Mouse (Mus musculus): Measurements from ENCODE around the gene Snx10. TPM values are rescaled to one million over a fixed set of nuclear protein-coding genes. Genes with fewer than 3 reads are reported as not detected.

Snx10 gene
- polyA plus RNA-seq, 1 experiment from 2014 or later = 40.1 TPM

DNA sequence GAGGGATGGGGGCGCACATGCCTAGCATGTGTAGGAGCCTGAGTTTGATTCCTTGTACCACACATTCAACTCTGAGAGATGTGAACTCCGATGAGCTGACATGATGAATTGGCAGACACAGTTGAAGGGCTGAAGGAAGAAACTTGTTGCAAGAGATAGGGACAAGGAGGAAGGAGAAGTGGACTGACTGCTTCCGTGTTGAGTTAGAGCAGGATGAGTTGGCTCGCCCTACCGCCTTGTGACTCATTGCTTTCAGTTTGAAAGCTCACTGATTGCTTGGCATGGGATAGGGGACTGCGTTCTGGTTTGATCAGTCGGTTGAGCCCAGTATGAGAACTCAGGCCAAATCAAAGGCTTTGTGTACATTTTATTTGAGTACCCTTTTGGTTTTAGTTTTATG lies 34.6 kb downstream of the Snx10 start:
- H3K4me3 ChIP-seq (ENCODE audit: low read depth, low read length) = no peak overlapping the region
- ATAC-seq (replicated peaks; ENCODE audit: low FRiP score) = no peak
- H3K4me1 ChIP-seq (replicated peaks; ENCODE audit: control insufficient read depth, insufficient read depth, low read length) = no peaks in the 10 kb centered on the region
- no peaks in the 10 kb centered on the region for H3K9me3 ChIP-seq (ENCODE audit: control insufficient read depth, low read length)
- H3K9ac ChIP-seq (ENCODE audit: low read length) = no peak overlapping the region
- no peak for DNase-seq (ENCODE audit: low spot score)
- H3K27ac ChIP-seq (ENCODE audit: low read depth, low read length) = no peak overlapping the region
- no peaks in the 10 kb centered on the region for H3K36me3 ChIP-seq (ENCODE audit: control insufficient read depth, insufficient read depth, low read length)
- H3K4me2 ChIP-seq (ENCODE audit: low read depth, low read length, severe bottlenecking) = no peak overlapping the region
- no peaks in the 10 kb centered on the region for H3K27me3 ChIP-seq (ENCODE audit: control insufficient read depth, insufficient read depth, low read length)
- WGBS = 97% methylated on average over 7 of the region's 7 CpGs

GRCm38 (mm10) chr6:51566771-51567680 lies 43.3 kb downstream of the Snx10 start:
- Histone ChIP-seq H3K27me3 (ENCODE audit: control insufficient read depth, insufficient read depth, low read length) (no peaks in the 10 kb centered on the region), H3K4me1 (replicated peaks; ENCODE audit: control insufficient read depth, insufficient read depth, low read length) (no peaks in the 10 kb centered on the region), H3K9ac (ENCODE audit: low read length) (no peak overlapping the region), H3K27ac (ENCODE audit: low read depth, low read length) (no peak overlapping the region), H3K9me3 (ENCODE audit: control insufficient read depth, low read length) (no peaks in the 10 kb centered on the region), H3K4me3 (ENCODE audit: low read depth, low read length) (no peak overlapping the region), H3K4me2 (ENCODE audit: low read depth, low read length, severe bottlenecking) (no peak overlapping the region), H3K36me3 (ENCODE audit: control insufficient read depth, insufficient read depth, low read length) (no peaks in the 10 kb centered on the region)
- DNase-seq (ENCODE audit: low spot score) = no peak
- no peak for ATAC-seq (replicated peaks; ENCODE audit: low FRiP score)
- 83% methylated on average over 14 of the region's 14 CpGs for WGBS

DNA sequence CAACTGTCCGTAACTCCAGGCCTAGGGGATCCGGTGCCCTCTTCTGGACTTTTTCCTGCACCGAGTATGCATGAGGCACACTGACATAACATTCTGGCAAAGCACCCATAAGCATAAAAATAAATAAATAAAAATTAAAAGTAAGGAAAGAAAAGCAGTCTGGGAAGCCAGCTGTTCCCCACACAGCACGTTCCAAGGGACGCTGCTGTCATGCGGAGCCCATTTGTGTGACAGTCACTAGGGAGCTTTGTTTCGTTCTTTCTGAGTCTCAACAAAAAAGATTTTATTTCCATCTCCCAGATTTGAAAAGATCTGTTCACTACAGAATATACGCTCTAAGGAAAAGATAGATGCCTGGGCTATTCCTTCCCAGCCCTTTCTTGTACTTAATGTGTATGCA lies 45.4 kb downstream of the Snx10 start:
- no peaks in the 10 kb centered on the region for H3K4me1 ChIP-seq (replicated peaks; ENCODE audit: control insufficient read depth, insufficient read depth, low read length)
- no peak overlapping the region for H3K4me2 ChIP-seq (ENCODE audit: low read depth, low read length, severe bottlenecking)
- H3K4me3 ChIP-seq (ENCODE audit: low read depth, low read length) = no peak overlapping the region
- no peak for DNase-seq (ENCODE audit: low spot score)
- H3K9me3 ChIP-seq (ENCODE audit: control insufficient read depth, low read length) = no peaks in the 10 kb centered on the region
- WGBS = 91% methylated on average over 8 of the region's 8 CpGs
- no peaks in the 10 kb centered on the region for H3K36me3 ChIP-seq (ENCODE audit: control insufficient read depth, insufficient read depth, low read length)
- no peaks in the 10 kb centered on the region for H3K27me3 ChIP-seq (ENCODE audit: control insufficient read depth, insufficient read depth, low read length)
- no peak for ATAC-seq (replicated peaks; ENCODE audit: low FRiP score)
- no peak overlapping the region for H3K27ac ChIP-seq (ENCODE audit: low read depth, low read length)
- H3K9ac ChIP-seq (ENCODE audit: low read length) = no peak overlapping the region

DNA sequence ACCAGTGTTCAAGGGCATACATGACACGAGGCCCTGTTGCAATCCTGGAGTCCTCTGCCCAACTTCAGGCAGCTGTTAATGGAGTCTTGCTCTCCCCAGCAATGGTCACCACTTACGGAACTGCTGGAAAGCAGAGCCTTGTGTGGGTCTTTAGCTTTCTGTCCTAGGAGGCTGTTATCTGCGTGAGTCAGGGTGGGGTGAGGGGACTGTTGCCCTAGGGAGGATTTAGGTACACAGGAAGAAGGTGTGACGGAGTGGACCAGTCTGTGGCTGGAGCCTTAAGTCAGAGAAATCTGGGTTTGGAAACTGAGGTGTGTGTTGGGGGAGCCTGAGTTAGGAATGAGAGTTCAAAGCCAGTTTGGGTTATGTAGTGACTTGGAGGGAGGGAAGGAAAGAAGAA lies 49.4 kb downstream of the Snx10 start:
- no peak for ATAC-seq (replicated peaks; ENCODE audit: low FRiP score)
- 82% methylated on average over 4 of the region's 4 CpGs for WGBS

DNA sequence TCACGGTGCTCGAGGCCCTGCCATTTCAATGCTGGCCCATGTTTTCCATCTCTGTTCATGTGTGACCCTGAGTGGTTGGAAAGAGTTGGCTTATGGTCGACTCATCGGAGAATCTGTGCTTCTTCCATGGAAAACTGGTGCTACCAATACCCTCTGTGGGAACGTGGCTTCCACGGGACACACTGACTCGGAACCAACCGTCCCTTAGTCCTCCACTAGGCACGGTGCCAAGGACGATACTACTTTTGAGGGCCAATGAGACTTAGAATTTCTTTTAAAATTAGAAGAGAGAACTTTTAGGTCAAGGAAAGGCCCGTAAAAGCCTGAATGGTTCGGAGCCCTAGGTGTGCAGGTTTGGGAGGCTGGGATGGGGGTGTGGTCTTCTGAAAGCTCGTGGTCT lies 50.4 kb downstream of the Snx10 start:
- DNase-seq (ENCODE audit: low spot score) (no peak), ATAC-seq (replicated peaks; ENCODE audit: low FRiP score) (no peak)
- Histone ChIP-seq H3K4me1 (replicated peaks; ENCODE audit: control insufficient read depth, insufficient read depth, low read length) (no peaks in the 10 kb centered on the region), H3K4me3 (ENCODE audit: low read depth, low read length) (no peak overlapping the region), H3K27ac (ENCODE audit: low read depth, low read length) (no peak overlapping the region), H3K27me3 (ENCODE audit: control insufficient read depth, insufficient read depth, low read length) (no peaks in the 10 kb centered on the region), H3K9me3 (ENCODE audit: control insufficient read depth, low read length) (no peaks in the 10 kb centered on the region), H3K4me2 (ENCODE audit: low read depth, low read length, severe bottlenecking) (no peak overlapping the region), H3K36me3 (ENCODE audit: control insufficient read depth, insufficient read depth, low read length) (no peaks in the 10 kb centered on the region), H3K9ac (ENCODE audit: low read length) (no peak overlapping the region)
- WGBS = 93% methylated on average over 13 of the region's 13 CpGs

More for the DNA sequence above, 49.4 kb downstream of the Snx10 start:
- H3K9ac ChIP-seq (ENCODE audit: low read length) = no peak overlapping the region
- H3K4me2 ChIP-seq (ENCODE audit: low read depth, low read length, severe bottlenecking) = no peak overlapping the region
- no peaks in the 10 kb centered on the region for H3K9me3 ChIP-seq (ENCODE audit: control insufficient read depth, low read length)
- DNase-seq (ENCODE audit: low spot score) = no peak
- no peaks in the 10 kb centered on the region for H3K36me3 ChIP-seq (ENCODE audit: control insufficient read depth, insufficient read depth, low read length)
- H3K4me1 ChIP-seq (replicated peaks; ENCODE audit: control insufficient read depth, insufficient read depth, low read length) = no peaks in the 10 kb centered on the region
- no peak overlapping the region for H3K27ac ChIP-seq (ENCODE audit: low read depth, low read length)
- H3K27me3 ChIP-seq (ENCODE audit: control insufficient read depth, insufficient read depth, low read length) = no peaks in the 10 kb centered on the region
- no peak overlapping the region for H3K4me3 ChIP-seq (ENCODE audit: low read depth, low read length)

- WGBS = 81% methylated on average over 4 of the region's 4 CpGs
- Histone ChIP-seq H3K9ac (ENCODE audit: low read length) (no peak overlapping the region), H3K27ac (ENCODE audit: low read depth, low read length) (no peak overlapping the region), H3K27me3 (ENCODE audit: control insufficient read depth, insufficient read depth, low read length) (no peaks in the 10 kb centered on the region), H3K4me2 (ENCODE audit: low read depth, low read length, severe bottlenecking) (no peak overlapping the region), H3K9me3 (ENCODE audit: control insufficient read depth, low read length) (no peaks in the 10 kb centered on the region), H3K4me3 (ENCODE audit: low read depth, low read length) (no peak overlapping the region), H3K4me1 (replicated peaks; ENCODE audit: control insufficient read depth, insufficient read depth, low read length) (no peaks in the 10 kb centered on the region), H3K36me3 (ENCODE audit: control insufficient read depth, insufficient read depth, low read length) (no peaks in the 10 kb centered on the region)
- ATAC-seq (replicated peaks; ENCODE audit: low FRiP score) (no peak), DNase-seq (ENCODE audit: low spot score) (no peak)
Observed at GRCm38 (mm10) chr6:51578415-51578814, 54.7 kb downstream of the Snx10 start.

DNA sequence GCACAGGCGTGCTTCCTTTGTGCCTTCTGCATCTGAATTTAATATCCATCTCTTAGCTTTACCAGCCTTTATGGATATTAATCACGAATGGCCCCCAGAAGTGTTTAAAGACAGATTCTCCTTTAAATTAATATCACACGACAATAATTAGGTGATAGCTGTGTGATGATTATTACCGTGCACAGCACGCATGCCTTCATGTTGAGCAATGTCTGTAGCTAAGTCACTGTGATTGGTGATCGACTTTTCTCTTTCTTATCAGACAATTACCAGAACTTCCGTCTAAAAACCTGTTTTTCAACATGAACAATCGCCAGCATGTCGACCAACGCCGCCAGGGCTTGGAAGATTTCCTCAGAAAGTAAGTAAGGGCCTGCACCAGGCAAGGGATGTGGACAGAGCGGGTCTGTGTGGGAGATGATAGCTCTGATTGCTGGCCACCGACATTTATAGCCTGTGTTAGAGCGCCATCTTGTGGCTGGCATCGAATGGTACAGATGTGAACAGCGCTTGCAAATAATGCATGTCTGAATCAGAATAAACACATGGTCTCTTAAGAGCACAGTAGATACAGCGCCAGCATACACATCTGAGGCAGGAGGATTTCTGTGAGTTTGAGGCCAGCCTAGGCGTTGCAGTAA lies 56.5 kb downstream of the Snx10 start:
- H3K4me1 ChIP-seq (replicated peaks; ENCODE audit: control insufficient read depth, insufficient read depth, low read length) = no peaks in the 10 kb centered on the region; the same call in 1 of the 2 replicates
- no peaks in the 10 kb centered on the region for H3K27me3 ChIP-seq (ENCODE audit: control insufficient read depth, insufficient read depth, low read length)
- H3K4me3 ChIP-seq (ENCODE audit: low read depth, low read length) = no peak overlapping the region
- H3K36me3 ChIP-seq (ENCODE audit: control insufficient read depth, insufficient read depth, low read length) = no peaks in the 10 kb centered on the region
- WGBS = 37% methylated on average over 18 of the region's 18 CpGs
- H3K9me3 ChIP-seq (ENCODE audit: control insufficient read depth, low read length) = no peaks in the 10 kb centered on the region
- ATAC-seq (replicated peaks; ENCODE audit: low FRiP score) (peak; percentile 53), DNase-seq (ENCODE audit: low spot score) (peak; percentile 92)
- no peak overlapping the region for H3K4me2 ChIP-seq (ENCODE audit: low read depth, low read length, severe bottlenecking)
- no peak overlapping the region for H3K27ac ChIP-seq (ENCODE audit: low read depth, low read length)
- H3K9ac ChIP-seq (ENCODE audit: low read length) = no peak overlapping the region

- H3K9ac ChIP-seq (ENCODE audit: low read length) = no peak overlapping the region
- H3K36me3 ChIP-seq (ENCODE audit: control insufficient read depth, insufficient read depth, low read length) = no peaks in the 10 kb centered on the region; the same call in 1 of the 2 replicates
- WGBS = 86% methylated on average over 9 of the region's 9 CpGs
- DNase-seq (ENCODE audit: low spot score) = peak; percentile 39
- H3K27me3 ChIP-seq (ENCODE audit: control insufficient read depth, insufficient read depth, low read length) = no peaks in the 10 kb centered on the region
- H3K27ac ChIP-seq (ENCODE audit: low read depth, low read length) = no peak overlapping the region
- ATAC-seq (replicated peaks; ENCODE audit: low FRiP score) = no peak
- no peaks in the 10 kb centered on the region; the same call in 1 of the 2 replicates for H3K4me1 ChIP-seq (replicated peaks; ENCODE audit: control insufficient read depth, insufficient read depth, low read length)
- H3K4me3 ChIP-seq (ENCODE audit: low read depth, low read length) = no peak overlapping the region
- H3K9me3 ChIP-seq (ENCODE audit: control insufficient read depth, low read length) = no peaks in the 10 kb centered on the region
- no peak overlapping the region for H3K4me2 ChIP-seq (ENCODE audit: low read depth, low read length, severe bottlenecking)
Observed at GRCm38 (mm10) chr6:51581418-51581817, 57.7 kb downstream of the Snx10 start.

All from forebrain, embryonic 11.5 days (tissue).